Mouse (Mus musculus) heart, embryonic 14.5 days (tissue): Measurements from ENCODE around the gene Toe1. TPM values are rescaled to one million over a fixed set of nuclear protein-coding genes. Genes with fewer than 3 reads are reported as not detected.

Experiments
- ATAC-seq: fragments of 200-750 bp; cut with Nextera tagmentation; 2 replicates; pipeline ENCODE4 v1.8.0; 2017; ENCODE audit warnings: low read depth, moderate TSS enrichment; ENCODE audit not compliant: insufficient number of reproducible peaks, insufficient read depth, low FRiP score
- H3K27ac ChIP-seq, 2 experiments: fragments of 200-500 bp in 1 of 2; fragments of 300-500 bp in 1 of 2; sonication (generic) in 1 of 2; replicated peaks in 1 of 2; 2 replicates each; pipeline ENCODE4 v1.5.1; 2012 to 2014; ENCODE audit warnings: low read depth in 2 of 2, low read length in 2 of 2, control low read depth in 1 of 2, mild to moderate bottlenecking in 1 of 2, mixed read lengths in 1 of 2; ENCODE audit not compliant: control insufficient read depth in 1 of 2, insufficient read depth in 1 of 2
- H3K27me3 ChIP-seq: fragments of 300-500 bp; sonication (generic); 2 replicates; pipeline ENCODE4 v1.6.1; 2014; ENCODE audit warnings: mild to moderate bottlenecking, low read length, control low read depth; ENCODE audit not compliant: control insufficient read depth, insufficient read depth
- H3K36me3 ChIP-seq: fragments of 300-500 bp; sonication (generic); 2 replicates; pipeline ENCODE4 v1.6.1; 2014; ENCODE audit warnings: mild to moderate bottlenecking, control low read depth, low read length, mixed read lengths; ENCODE audit not compliant: control insufficient read depth, insufficient read depth
- H3K4me1 ChIP-seq, 2 experiments: fragments of 200-500 bp in 1 of 2; fragments of 300-500 bp in 1 of 2; sonication (generic) in 1 of 2; 2 replicates each; pipeline ENCODE4 v1.6.1; 2012 to 2014; ENCODE audit warnings: low read length in 2 of 2, control low read depth in 1 of 2, mixed read lengths in 1 of 2; ENCODE audit not compliant: control insufficient read depth in 2 of 2, insufficient read depth in 2 of 2
- H3K4me2 ChIP-seq: fragments of 300-500 bp; sonication (generic); 2 replicates; pipeline ENCODE4 v1.6.1; 2014; ENCODE audit warnings: mild to moderate bottlenecking, low read length
- H3K4me3 ChIP-seq, 2 experiments: fragments of 200-500 bp in 1 of 2; fragments of 300-500 bp in 1 of 2; sonication (generic) in 1 of 2; 2 replicates each; pipeline ENCODE4 v1.5.1; 2012 to 2014; ENCODE audit warnings: low read length in 2 of 2, mild to moderate bottlenecking in 2 of 2, control low read depth in 1 of 2, low read depth in 1 of 2, moderate library complexity in 1 of 2; ENCODE audit not compliant: control insufficient read depth in 1 of 2, insufficient read depth in 1 of 2
- H3K9ac ChIP-seq: fragments of 300-500 bp; sonication (generic); 2 replicates; pipeline ENCODE4 v1.6.1; 2014; ENCODE audit warnings: mild to moderate bottlenecking, low read length
- H3K9me3 ChIP-seq: fragments of 300-500 bp; sonication (generic); 2 replicates; pipeline ENCODE4 v1.6.1; 2016; ENCODE audit warnings: low read length, control low read depth; ENCODE audit not compliant: control insufficient read depth
- WGBS: fragments of 180-500 bp; shearing (Covaris S2); extraction: QIAGEN DNeasy Blood & Tissue Kit; methylation state at CpG from one replicate; pipeline ENCODE4 v1.1.7; 2014; 5-methylcytosine and 5-hydroxymethylcytosine counted together
- polyA plus RNA-seq: library from polyadenylated mRNA; unstranded; fragments of >200 nt; fragmentation: Nextera tagmentation; extraction: Ambion mirVana; gene quantifications from 2 replicates; pipeline ENCODE4 v1.2.1, GENCODE M21; 2014

The Toe1 gene
- polyA plus RNA-seq, 1 experiment from 2014 or later, result 18.7 TPM

- no peak overlapping the region for H3K27ac ChIP-seq
- H3K9me3 ChIP-seq, result no peaks in the 10 kb centered on the region
- 64% methylated on average over 2 of the region's 2 CpGs for WGBS
- H3K36me3 ChIP-seq, result no peaks in the 10 kb centered on the region
- ATAC-seq, result no peak
- H3K9ac ChIP-seq, result no peak overlapping the region
- no peak overlapping the region for H3K4me2 ChIP-seq
- no peaks in the 10 kb centered on the region for H3K4me1 ChIP-seq
- peaks cover 10% of the 10 kb centered on the region for H3K27me3 ChIP-seq
- H3K4me3 ChIP-seq, result no peak overlapping the region
Observed at GRCm38 (mm10) chr4:116838999-116839398, 31.6 kb upstream of the Toe1 start.

GRCm38 (mm10) chr4:116830070-116830368 is 22.6 kb upstream of the Toe1 start:
- Histone ChIP-seq H3K36me3 (no peaks in the 10 kb centered on the region), H3K4me1 (peaks cover 2 to 7% of the 10 kb centered on the region in 2 experiments; a peak in 2 of 4 replicates), H3K27ac (no peak overlapping the region), H3K9ac (no peak overlapping the region), H3K4me2 (no peak overlapping the region), H3K9me3 (no peaks in the 10 kb centered on the region), H3K27me3 (no peaks in the 10 kb centered on the region), H3K4me3 (no peak overlapping the region)
- ATAC-seq, result no peak
- 42% methylated on average over 6 of the region's 6 CpGs for WGBS

GRCm38 (mm10) chr4:116829364-116830069 is 22.1 kb upstream of the Toe1 start:
- 67% methylated on average over 6 of the region's 6 CpGs for WGBS
- Histone ChIP-seq H3K27ac (no peak overlapping the region), H3K4me2 (no peak overlapping the region), H3K36me3 (no peaks in the 10 kb centered on the region), H3K4me3 (no peak overlapping the region), H3K27me3 (no peaks in the 10 kb centered on the region), H3K9ac (no peak overlapping the region), H3K4me1 (peaks cover 3 to 7% of the 10 kb centered on the region in 2 experiments; a peak in 2 of 4 replicates), H3K9me3 (no peaks in the 10 kb centered on the region)
- no peak for ATAC-seq

- Histone ChIP-seq H3K27ac (no peak overlapping the region), H3K36me3 (no peaks in the 10 kb centered on the region), H3K4me2 (no peak overlapping the region), H3K9me3 (no peaks in the 10 kb centered on the region), H3K27me3 (no peaks in the 10 kb centered on the region), H3K4me3 (no peak overlapping the region), H3K9ac (no peak overlapping the region), H3K4me1 (peaks cover 3 to 7% of the 10 kb centered on the region in 2 experiments; a peak in 2 of 4 replicates)
- no peak for ATAC-seq
- WGBS, result under 1% methylated on average over 4 of the region's 4 CpGs
Observed at GRCm38 (mm10) chr4:116827819-116828218, 20.4 kb upstream of the Toe1 start.

GRCm38 (mm10) chr4:116824541-116825004 is 17.1 kb upstream of the Toe1 start:
- H3K4me1 ChIP-seq, result peaks cover 7 to 15% of the 10 kb centered on the region in 2 experiments; a peak in 2 of 4 replicates
- peak overlapping the region; percentile 83 for H3K4me2 ChIP-seq
- H3K27me3 ChIP-seq, result 0 out of 2 replicates have a peak, but pooled peaks cover 11% of the 10 kb centered on the region
- no peak for ATAC-seq
- peak overlapping the region; percentile 83 for H3K9ac ChIP-seq
- H3K4me3 ChIP-seq, result peak overlapping the region; percentile 55 to 63
- WGBS, result 2% methylated on average over 29 of the region's 29 CpGs
- no peaks in the 10 kb centered on the region for H3K36me3 ChIP-seq
- H3K27ac ChIP-seq, result peak overlapping the region; percentile 81 to 82
- H3K9me3 ChIP-seq, result no peaks in the 10 kb centered on the region

- Histone ChIP-seq H3K4me3 (peak within 1 kb of the TSS; percentile 52 to 55), H3K27me3 (0 out of 2 replicates have a peak, but pooled peaks cover 11% of the 10 kb centered on the region), H3K27ac (no peak within 1 kb of the TSS), H3K9me3 (no peaks in the 10 kb centered on the region), H3K36me3 (peaks cover 19% of the 10 kb centered on the region), H3K4me1 (peaks cover 7 to 15% of the 10 kb centered on the region in 2 experiments; a peak in 2 of 4 replicates), H3K4me2 (peak within 1 kb of the TSS; percentile 100), H3K9ac (peak within 1 kb of the TSS; percentile 69)
- ATAC-seq, result no peak
- WGBS, result 12% methylated on average over 9 of the region's 9 CpGs
Observed at GRCm38 (mm10) chr4:116821694-116822016, 14.2 kb upstream of the Toe1 start, which contains the start of gene Hpdl. Gene Hpdl (minus strand): TSS chr4:116821707.

- Histone ChIP-seq H3K4me3 (peak overlapping the region; percentile 52 to 55), H3K4me2 (peak overlapping the region; percentile 100), H3K9ac (peak overlapping the region; percentile 69), H3K9me3 (no peaks in the 10 kb centered on the region), H3K27ac (no peak overlapping the region), H3K4me1 (peaks cover 7 to 15% of the 10 kb centered on the region in 2 experiments; a peak in 2 of 4 replicates), H3K27me3 (0 out of 2 replicates have a peak, but pooled peaks cover 11% of the 10 kb centered on the region), H3K36me3 (peaks cover 24% of the 10 kb centered on the region)
- WGBS, result 1% methylated on average over 51 of the region's 51 CpGs
- peak; percentile 41 for ATAC-seq
Observed at GRCm38 (mm10) chr4:116820902-116821693, 13.7 kb upstream of the Toe1 start.
